Mouse (Mus musculus) skeletal muscle tissue, adult 2 months (tissue): ENCODE data around the gene Fut8.

Experiments used
- DNase-seq: peaks from one replicate; pipeline ENCODE4 v3.0.0-alpha.2; 2012; ENCODE audit warnings: low read depth, low spot score

The Fut8 gene

GRCm38 (mm10) chr12:77237950-77238530 is at the start of gene Fut8:
TSS of gene Fut8 (plus strand) at chr12:77238125.
- peak; percentile 90 for DNase-seq

GRCm38 (mm10) chr12:77189161-77189560 is 48.8 kb upstream of the Fut8 start:
- DNase-seq = no peak

GRCm38 (mm10) chr12:77189933-77190446 is 47.9 kb upstream of the Fut8 start:
- DNase-seq = no peak

- DNase-seq = no peak
These were observed 46.2 kb upstream of the Fut8 start for GRCm38 (mm10) chr12:77191478-77192271.

- DNase-seq = no peak
These were observed 45.2 kb upstream of the Fut8 start for GRCm38 (mm10) chr12:77192714-77193113.

GRCm38 (mm10) chr12:77193225-77193716 is 44.7 kb upstream of the Fut8 start:
- no peak for DNase-seq

- no peak for DNase-seq
These were observed 42.9 kb upstream of the Fut8 start for GRCm38 (mm10) chr12:77195044-77195443.

- DNase-seq = no peak
These were observed 41.3 kb upstream of the Fut8 start for GRCm38 (mm10) chr12:77196529-77197095.

- DNase-seq = no peak
These were observed 40.8 kb upstream of the Fut8 start for GRCm38 (mm10) chr12:77197121-77197599.

GRCm38 (mm10) chr12:77198253-77198652 is 39.7 kb upstream of the Fut8 start:
- DNase-seq = no peak

GRCm38 (mm10) chr12:77201461-77202143 is 36.3 kb upstream of the Fut8 start:
- DNase-seq = no peak

GRCm38 (mm10) chr12:77203136-77203535 is 34.8 kb upstream of the Fut8 start:
- DNase-seq = no peak

- DNase-seq = no peak
These were observed 31.1 kb upstream of the Fut8 start for GRCm38 (mm10) chr12:77206852-77207251.

GRCm38 (mm10) chr12:77208056-77208455 is 29.9 kb upstream of the Fut8 start:
- DNase-seq = no peak

GRCm38 (mm10) chr12:77208576-77209180 is 29.2 kb upstream of the Fut8 start:
- no peak for DNase-seq

- no peak for DNase-seq
These were observed 26.2 kb upstream of the Fut8 start for GRCm38 (mm10) chr12:77211695-77212208.

- DNase-seq = no peak
These were observed 23.9 kb upstream of the Fut8 start for GRCm38 (mm10) chr12:77213896-77214564.

GRCm38 (mm10) chr12:77214565-77214909 is 23.4 kb upstream of the Fut8 start:
- no peak for DNase-seq

- peak; percentile 11 for DNase-seq
These were observed 21.3 kb upstream of the Fut8 start for GRCm38 (mm10) chr12:77216511-77217192.

GRCm38 (mm10) chr12:77220616-77221015 is 17.3 kb upstream of the Fut8 start:
- no peak for DNase-seq
